Mouse (Mus musculus) testis, adult 2 months (tissue): Measurements from ENCODE around the gene Tnrc6b.

Experiments
- CTCF ChIP-seq: fragments of 200-500 bp; IDR thresholded peaks from 2 replicates; pipeline ENCODE4 v1.5.1; 2012; ENCODE audit warnings: low read depth, mild to moderate bottlenecking, inconsistent platforms, low read length, moderate library complexity; ENCODE audit not compliant: control insufficient read depth, insufficient read depth, insufficient replicate concordance
- POLR2A ChIP-seq: fragments of 200-500 bp; IDR thresholded peaks from 2 replicates; pipeline ENCODE4 v1.6.1; 2012; ENCODE audit warnings: low read depth, mild to moderate bottlenecking, inconsistent platforms, low read length, moderate library complexity; ENCODE audit not compliant: control insufficient read depth

- TF ChIP-seq POLR2A = no peak
- no peak for TF ChIP-seq CTCF
Observed at GRCm38 (mm10) chr15:80801597-80801996, 90.5 kb downstream of the Tnrc6b start.
